Mouse (Mus musculus) mesoderm, embryonic 11.5 days (tissue): ENCODE data around the gene Dut.

ENCODE experiments used
- DNase-seq: peaks from one replicate; pipeline ENCODE4 v3.0.0-alpha.2; 2012; ENCODE audit warnings: low read depth, low spot score

Dut gene

DNA sequence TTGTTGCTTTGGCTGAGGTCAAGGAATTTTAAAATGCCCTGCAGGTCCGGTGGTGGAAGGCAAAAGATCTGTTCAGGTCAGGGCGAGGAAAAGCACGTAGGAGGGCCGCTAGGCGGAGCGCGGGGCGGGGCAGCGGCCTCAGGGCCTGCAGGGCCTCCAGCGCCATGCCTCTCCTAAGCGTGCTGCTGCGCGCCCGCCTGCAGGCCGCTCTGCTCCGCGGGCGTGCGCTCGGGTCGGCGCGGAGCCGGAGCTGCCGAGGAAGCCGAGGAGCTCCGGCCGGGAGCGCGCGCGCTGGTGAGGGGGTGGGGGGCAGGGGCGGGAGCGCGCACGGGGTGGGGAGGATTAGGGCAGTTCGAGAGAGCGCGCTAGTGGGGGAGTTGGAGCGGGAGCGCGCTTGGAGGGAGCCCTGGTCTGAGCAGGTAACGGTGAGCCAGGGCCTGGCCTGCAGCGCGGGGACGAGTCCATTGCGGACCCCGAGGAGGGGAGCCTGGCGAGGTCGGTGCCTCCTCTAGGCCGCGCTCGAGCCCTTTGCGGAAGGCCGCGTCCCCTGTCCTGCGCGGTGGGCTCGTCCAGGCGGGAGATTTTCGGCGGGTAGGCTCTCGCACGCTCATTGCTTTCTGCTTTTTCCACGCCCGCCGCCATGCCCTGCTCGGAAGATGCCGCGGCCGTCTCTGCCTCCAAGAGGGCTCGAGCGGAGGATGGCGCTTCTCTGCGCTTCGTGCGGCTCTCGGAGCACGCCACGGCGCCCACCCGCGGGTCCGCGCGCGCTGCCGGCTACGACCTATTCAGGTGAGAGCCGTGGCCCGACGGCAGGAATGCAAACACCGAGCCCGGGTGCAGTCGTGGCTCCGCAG, at the start of gene Dut:
Gene Dut, plus strand, starts transcription at position 83 of the 854 bp plus-strand sequence.
- DNase-seq: peak; percentile 98

DNA sequence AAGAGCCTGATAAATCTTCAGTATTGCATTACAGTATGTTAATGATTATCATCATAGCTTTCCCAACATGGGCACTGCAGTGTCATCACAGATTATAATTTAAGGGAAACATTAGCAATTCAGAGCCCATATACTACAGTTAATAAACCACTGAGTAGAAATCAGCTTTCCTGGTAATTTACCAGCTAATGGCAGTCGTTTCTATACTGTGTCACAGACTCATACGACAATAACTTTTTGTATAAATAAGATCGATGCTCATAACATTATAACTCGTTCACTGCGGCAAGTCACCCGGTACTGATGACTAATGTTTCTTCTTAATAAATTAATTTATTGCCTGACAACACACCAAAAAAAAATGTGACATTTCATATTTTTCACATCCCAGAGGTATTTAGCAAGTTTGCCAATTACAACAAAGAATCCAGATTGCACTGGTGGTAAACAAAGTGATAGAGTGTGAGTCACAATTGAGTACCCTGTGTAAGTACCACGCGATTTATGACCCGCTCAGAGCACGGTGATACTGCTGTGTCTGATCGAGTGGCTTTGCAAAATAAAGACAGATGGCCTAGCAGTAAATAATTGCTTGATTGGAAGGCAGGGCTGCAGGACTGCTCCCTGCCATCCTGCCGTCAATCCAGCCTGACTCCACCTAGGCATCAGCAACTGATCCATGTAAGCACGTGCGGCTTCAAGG, 37.9 kb upstream of the Dut start:
- DNase-seq: peak; percentile 24

DNA sequence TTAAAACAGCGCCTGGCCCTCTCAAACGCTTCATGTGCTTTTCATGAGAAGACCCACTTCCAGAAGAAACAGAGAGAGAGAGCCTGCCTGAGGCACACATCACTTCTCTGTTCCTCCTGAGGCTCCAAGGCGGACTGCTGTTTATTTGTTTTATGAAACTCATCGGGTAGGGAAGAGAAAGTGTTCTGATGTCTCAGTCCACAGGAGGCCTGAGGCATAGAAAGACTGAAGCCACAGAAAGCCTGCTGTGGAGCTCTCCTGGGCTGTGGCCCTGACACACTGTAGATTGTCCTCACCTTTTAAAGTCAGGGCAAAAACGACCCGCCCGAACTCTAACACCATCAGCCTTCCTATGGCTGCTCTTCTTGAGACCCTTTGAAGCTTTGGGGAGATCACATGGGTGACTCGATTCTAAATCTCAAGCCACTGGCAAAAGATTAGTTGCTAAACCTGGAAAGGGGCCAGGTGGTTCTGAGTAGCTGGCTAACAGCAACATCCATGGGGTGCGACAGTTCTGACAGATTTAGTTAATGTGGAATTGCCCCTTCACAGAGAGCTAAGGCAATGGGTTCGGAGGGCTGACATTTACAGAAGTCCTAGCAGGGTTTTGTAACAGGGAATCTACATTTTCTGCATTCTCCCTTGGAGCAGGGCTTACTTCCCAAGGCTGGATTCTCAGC, 35.0 kb upstream of the Dut start:
- no peak for DNase-seq

DNA sequence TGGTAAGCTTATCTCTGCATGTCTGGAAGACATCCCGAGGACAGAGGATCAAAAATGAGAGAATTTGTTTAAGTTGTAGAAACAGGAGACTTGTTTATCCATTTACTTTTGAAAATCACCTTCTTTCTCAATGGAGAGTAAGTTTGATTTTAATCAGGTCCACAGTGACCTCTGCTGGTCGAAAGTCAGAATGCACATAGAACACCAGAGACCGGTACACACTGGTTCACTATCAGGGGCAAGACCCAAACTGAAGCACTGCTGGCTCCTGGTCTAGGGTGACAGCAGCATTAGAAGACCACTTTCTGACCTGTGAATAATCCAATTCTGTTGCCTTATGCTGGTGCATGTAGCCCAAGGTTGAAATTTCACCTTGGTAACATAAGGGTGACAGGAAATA, 32.4 kb upstream of the Dut start:
- DNase-seq: peak; percentile 83

DNA sequence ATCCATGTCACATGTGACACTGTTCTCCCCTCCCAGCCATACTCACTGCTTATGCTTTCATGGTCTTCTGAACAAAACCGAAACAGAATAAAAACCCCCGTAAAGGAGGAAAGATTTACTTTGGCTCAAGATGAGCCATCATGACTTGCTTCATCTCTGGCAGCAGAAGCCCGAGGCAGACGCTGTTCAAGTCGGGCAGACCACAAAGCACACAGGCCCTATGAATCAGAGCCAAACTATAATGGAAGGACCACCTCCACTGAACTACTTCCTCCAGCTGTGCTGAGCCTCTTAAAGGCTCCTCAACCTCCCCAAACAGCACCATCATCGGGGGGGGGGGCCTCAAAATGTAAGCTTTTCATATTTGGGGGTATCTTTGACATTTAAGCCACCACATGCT, 29.7 kb upstream of the Dut start:
- no peak for DNase-seq

DNA sequence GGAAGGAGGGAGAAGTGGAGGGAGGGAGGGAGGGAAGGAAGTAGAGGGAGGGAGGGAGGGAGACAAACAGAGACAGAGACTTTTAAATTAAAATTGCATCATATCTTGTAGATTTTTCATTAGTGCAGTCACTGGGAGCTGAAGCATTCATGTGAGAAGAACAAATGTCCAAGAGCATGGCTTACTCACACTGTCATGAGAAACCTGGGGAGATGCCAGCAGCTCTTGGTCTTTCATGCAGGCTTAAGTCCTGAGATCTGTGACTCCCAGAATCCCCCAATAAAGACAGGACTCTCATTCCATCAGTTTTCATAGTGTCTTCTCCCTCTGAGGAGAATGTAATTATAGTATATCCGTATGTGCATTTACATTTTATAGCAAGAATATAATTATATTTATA, 28.4 kb upstream of the Dut start:
- DNase-seq: no peak

DNA sequence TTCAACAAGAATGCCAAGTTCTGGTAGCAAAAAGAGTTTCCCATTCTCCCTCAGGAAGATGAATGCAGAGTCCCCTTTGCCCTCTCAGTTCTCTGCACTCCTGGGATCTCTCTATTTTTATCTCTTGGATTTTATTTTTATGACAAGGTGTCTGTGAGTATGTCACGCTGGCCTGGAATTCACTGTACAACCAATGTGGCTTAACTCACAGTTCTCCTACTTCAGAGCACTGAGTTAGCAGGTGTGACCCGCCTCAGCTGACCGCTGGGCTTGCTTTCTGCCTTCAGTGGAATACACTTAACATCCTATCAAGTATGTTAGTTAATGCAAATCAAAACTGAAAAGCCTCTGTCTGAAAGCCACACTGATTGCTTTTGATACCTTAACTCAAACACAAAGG, 27.7 kb upstream of the Dut start:
- no peak for DNase-seq

DNA sequence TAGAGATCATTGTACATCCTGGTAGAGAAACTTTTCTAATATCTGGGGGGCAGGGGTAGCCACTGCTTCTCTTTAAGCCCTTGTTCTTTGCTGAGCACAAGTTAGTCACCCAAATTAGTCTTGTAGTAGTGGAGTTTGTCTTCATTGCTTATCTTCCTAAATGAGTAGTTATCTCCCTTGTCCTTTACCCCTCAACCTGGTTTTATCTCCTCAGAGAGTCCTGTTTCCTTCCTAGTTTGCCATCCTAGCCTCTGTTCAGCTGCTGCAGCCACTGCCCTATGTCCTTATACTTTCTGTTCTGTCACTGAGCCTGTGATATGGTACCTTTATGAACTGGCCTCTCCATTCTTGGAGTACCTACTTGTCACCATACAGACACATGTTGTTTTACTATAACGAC, 25.3 kb upstream of the Dut start:
- DNase-seq: no peak

DNA sequence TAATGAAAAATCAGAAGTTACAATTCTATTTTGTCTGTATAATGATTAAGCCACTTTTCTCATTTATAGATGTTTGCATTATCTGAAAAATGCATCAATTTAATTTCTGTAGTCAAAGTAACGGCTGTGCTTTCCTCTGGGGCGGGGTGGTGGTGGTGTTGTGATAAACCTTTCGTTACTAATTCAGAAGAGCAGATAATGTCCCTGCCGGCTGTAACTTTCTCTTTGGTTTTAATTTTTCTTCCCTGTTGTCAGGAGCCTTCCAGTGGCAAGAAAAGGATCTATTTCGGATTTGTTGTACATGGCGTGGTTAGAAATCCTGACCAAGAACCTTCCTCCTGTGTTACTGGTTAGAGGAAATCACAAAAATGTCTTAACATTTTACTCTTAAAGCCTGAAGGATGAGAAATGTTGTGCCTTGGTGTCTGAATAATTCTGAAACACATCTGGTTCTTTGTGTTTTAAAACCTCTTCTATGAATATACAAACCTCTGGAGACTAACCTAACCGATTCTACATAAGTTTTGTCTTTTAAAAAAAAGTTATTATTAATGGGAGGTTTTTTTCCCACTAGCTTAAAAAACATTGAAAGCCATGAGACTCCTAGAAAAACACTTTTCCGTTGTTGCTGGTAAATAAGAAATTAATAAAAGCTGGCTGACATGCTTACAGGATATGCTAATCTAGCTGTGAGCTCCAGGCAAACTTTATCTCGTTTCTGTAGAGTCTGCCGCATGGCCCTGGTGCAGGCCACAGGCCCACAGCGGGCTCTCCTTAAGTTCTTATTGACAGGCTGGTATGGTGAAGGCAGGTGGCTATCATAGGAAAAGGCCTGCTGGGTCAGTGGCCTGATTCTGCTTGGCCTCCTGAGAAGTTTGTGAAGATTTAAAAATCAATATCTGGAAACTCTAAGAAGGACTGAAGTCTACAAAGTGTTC, 18.2 kb upstream of the Dut start:
- DNase-seq: no peak

DNA sequence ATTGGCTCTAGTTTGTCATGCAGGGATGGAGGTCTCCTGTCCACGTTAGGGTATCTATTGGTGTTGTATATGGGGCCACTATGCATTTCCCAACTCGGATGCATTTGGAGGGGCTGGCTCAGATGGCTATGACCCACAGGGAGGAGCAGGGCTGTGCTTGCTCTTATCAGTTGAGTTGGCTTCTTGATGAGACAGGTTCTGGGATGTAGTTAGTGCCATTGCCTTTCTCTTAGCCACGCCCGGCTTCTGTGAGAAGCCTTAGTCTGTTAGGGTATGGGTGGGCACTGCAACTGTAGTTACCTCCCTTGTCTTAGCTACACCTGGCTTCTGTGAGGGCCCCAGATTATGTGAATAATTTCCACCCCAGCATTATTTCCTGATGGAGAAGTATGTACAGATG, 14.8 kb upstream of the Dut start:
- DNase-seq: no peak

DNA sequence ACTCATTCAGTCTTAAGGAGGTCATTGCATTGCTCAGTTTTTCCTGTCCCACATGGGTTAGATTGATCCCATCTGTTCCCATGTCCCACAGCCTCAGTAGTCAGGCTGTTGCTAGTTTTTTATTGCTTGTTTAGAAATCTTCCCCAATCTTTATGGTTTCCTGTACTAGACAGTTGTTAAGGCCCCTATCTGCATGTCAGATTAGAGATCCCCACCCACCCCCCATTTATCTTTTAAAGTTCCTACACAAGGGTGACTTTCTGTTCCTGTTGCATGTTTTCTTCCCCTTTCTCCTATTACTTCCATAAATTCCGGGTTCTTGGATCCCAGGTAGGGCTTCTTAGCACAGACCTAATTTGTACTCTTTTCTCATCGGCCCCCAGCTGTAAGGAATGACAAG, 13.5 kb upstream of the Dut start:
- no peak for DNase-seq

DNA sequence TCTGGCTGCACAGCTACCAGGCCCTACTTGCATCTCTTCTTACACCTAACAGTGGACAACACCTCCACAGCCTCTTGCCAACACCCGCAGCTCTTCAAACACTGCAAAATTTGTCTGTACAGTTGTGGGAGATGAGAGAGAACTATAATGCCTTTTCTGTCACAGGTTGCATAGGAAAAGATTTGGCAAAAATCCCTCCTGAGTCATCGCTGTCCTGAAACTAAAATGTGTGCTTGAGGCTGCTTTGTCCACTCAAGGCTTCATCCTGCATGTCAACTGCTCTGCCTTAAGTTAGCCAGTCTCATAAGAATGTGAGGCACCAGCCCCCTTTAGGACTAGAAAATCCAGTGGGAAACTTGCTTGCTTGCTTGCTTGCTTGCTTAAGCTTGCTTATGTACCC, 12.9 kb upstream of the Dut start:
- DNase-seq: no peak

DNA sequence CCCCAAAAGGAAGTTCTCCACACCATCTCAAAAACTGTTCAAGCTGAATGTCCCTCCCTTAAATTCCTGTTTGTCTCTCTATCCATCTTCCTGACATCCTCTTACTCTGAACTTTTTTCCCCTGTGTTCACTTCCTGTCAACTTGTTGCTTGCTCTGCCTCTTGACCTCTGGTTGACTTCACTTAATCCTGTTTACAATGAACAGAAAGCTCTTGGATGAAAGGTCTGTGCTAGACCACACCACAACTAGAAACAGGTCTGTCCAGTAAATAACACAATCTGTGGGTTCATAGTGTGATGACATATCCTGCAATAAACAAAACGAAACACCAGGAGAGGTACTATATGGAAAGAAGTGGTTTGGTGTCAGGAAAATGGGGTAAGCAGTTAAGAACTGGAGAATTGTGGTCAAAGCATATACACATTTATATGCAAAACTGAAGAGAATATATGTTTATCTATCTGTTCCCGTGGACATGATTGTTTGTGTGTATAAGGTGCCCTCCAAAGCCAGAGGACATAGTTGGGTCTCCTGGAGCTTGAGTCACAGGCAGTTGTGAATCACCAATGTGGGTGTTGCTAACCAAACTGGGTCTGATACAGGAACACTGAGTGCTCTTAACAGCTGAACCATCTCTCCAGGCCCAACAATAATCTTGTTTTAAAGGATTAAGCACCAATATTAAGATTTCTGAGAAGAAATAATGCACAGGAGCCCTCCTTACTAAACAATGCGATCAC, 1.3 kb upstream of the Dut start:
- DNase-seq: no peak

DNA sequence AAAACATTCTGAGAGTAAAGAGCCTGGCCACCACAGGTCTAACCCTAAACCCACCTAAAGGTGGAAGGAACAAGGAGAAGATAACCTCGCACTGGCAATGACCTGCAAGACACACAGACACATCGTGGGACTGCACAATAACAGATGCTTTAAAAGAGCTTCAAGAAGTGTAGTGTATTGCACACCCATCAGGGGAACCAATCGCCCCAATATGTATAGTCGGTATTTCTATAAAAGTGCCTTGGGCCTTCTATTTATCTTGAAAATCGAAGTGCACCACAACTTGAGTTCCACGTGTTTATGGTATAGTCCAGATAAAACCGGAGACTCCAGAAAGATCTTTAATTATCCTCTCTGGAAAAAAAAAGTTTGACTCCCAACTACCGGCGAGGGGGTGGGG, 321 bp upstream of the Dut start:
- DNase-seq: no peak

DNA sequence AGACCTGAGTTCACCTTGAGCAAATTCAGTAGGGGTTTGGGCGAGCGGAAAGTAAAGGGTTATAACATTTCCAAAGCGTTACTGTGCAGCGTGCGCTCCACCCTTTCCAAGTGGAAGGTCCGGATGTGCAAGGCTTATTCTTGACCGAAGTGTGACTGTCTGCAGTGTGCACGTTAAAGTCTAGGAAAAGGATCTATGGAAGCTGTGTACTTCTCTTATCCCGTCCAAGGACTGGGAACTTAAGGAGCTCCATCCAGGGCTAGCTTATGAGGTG, 909 bp downstream of the Dut start:
- no peak for DNase-seq

DNA sequence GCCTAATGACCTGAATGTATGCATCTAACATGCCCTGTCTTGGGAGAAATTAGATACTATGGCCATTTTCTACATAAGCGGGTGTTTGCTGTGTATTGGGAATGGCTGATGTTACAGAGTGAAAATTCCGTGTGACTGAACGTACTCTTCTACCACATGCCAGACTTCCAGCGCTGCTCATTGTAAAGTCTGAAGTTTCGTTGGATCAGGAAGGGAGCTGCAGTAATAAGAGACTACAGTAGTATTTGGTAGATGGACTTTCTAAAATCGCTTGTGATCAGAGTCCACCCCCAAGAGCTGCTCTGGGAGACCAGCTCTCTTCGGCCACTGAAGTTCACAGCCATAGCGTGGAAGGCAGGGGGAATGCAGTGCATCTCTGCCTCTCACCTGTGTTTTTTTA, 1.3 kb downstream of the Dut start:
- DNase-seq: no peak

DNA sequence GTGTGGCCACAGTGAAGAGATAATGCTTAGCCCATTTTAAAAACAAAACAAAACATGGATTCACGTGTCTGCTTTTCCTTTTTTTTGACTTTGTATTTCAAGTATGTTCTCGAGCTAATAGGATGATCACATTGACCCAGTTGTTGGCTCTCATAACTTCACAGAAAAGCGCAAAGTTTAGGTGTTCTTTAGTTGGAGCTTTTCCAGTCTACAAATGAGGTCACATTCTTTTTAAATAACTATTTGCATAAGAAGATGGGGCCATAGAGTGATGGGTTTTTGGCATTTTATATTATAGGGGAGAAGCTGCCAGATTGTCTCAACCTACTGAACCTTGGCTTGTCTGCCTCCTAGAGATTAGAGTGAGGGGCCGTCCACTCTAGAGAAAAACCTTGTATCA, 2.3 kb downstream of the Dut start:
- DNase-seq: no peak

DNA sequence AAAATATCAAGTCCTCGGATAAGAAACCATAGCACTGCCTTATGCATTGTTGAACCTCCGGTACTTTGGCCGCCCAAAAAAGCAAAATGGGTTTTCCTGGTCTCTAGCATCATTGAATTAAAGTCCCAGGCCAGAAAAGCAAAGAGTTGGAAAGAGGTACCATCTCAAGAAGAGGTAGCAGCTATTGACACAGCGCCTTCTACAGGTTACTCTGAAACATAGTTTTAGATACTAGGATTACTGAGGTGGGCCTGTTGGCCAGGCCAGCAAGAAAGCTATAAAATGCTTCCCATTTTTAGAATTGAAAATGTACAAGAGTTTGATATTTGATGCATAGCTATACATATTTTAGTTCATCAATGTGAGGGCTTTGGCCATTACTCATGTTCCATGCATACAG, 2.9 kb downstream of the Dut start:
- no peak for DNase-seq

DNA sequence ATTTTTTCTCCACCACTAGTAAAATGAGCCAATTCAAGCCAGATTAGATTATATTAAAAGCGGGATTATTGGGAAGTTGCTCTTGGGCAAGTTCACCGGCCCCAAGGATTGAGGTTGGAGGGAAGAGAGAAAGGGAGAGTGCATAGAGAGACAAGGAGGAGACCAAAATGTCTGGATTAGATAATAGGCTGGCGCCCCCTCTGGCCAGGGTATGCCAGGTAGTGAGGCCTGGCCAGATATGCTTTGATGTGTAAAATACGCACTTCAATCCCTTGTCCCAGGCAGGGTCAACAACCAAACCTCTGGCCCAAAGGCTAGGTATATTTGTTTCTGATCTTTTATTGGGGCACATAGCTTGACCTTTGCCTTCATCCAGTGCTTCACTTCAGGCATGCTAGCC, 4.8 kb downstream of the Dut start:
- DNase-seq: no peak

DNA sequence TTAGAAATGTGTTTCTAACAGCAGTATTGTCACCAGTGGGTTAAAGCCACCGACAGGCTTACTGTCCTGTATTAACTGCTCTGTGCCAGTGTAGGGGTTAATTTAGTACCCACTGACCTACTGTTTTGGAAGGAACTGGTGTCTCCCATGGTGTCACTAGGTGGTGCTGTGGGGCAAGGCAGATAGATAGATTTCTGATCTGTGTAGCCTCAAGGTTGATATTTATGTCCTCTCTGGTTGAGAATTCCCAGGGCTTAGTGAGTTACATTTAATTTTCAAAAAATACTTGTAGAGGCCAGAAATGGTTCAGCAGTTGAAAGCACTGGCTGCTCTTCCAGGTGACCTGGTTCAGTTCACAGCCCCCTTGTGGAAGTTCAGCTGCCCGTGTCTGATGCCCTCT, 5.3 kb downstream of the Dut start:
- DNase-seq: peak; percentile 51

DNA sequence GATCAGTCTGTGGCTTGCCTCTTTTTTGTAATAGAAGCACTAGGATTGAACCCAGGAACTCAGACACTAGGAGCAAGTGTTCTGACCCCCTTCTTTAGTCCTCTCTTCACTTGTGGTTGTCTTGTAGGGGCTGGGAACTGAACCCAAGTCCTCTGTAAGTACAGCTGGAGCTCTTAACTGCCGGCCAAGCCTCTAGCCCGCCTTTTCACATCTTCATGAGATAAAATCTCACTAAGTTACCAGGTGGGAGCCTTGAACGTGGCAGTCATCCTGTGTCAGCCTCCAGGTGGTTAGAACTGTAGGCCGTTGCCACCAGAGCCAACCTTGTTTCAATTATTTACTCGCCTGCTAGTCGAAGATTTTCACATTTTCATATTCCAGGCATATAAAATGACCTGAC, 6.7 kb downstream of the Dut start:
- DNase-seq: no peak
